32 mouse cellular contexts compared by ENCODE assay signal in the genomic region with DNA sequence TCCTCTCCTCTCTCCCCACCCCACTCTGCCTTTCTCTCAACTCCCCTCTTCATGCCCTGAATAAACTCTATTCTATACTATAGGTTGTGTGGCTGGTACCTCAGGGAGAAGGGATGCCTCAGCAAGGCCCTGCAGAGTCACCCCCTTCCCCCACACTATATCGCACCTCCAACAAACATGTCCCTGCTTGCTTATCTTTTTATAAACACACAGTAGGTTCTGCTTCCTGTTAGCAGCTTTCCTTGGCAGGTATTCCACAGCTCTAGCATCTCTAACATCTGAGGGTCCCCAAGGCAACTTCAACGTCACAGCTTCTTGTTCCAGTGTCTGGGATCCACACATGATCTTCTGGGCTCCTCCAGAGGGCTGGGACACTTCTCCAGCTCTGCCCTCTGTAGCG.
"Had no signal": no experiment of that assay in that cellular context is flagged by ENCODE, and none has a peak within 500 bp of the region (broad histone marks: within the 10 kb centered on the region; RNA-seq: fewer than 3 reads in every experiment).

No protein-coding gene starts in this region.

- H3K9me3 ChIP-seq: midbrain, embryonic 15.5 days had no signal

- H3K4me3 ChIP-seq: limb, embryonic 10.5 days; limb, embryonic 12.5 days; limb, embryonic 13.5 days; limb, embryonic 15.5 days; liver, embryonic 12.5 days; liver, embryonic 13.5 days; liver, embryonic 15.5 days; lung, embryonic 15.5 days; megakaryocyte, embryonic 14.5 days; midbrain, embryonic 10.5 days; midbrain, embryonic 12.5 days; midbrain, embryonic 13.5 days; midbrain, embryonic 15.5 days; myocyte; neural tube, embryonic 12.5 days had no signal

- H3K4me1 ChIP-seq: limb, embryonic 10.5 days; limb, embryonic 12.5 days; limb, embryonic 13.5 days; limb, embryonic 15.5 days; liver, embryonic 12.5 days; liver, embryonic 13.5 days; liver, embryonic 15.5 days; lung, embryonic 15.5 days; megakaryocyte, embryonic 14.5 days; midbrain, embryonic 10.5 days; midbrain, embryonic 12.5 days; midbrain, embryonic 13.5 days; midbrain, embryonic 15.5 days; neural tube, embryonic 12.5 days had no signal

- H3K27ac ChIP-seq: limb, embryonic 10.5 days; limb, embryonic 12.5 days; limb, embryonic 13.5 days; limb, embryonic 15.5 days; liver, embryonic 12.5 days; liver, embryonic 13.5 days; liver, embryonic 14.5 days; liver, embryonic 15.5 days; lung, embryonic 15.5 days; macrophage; midbrain, embryonic 10.5 days; midbrain, embryonic 12.5 days; midbrain, embryonic 13.5 days; midbrain, embryonic 15.5 days; neural tube, embryonic 12.5 days had no signal

- ATAC-seq: liver, embryonic 12.5 days; liver, postnatal 0 days; lung, postnatal 0 days; midbrain, embryonic 13.5 days; midbrain, embryonic 15.5 days; midbrain, embryonic 16.5 days had no signal

- DNase-seq: left cerebral cortex, postnatal 4 days; liver; liver, embryonic 13.5 days; liver, postnatal 0 days; lung, adult 18-20 months; lung, adult 2 months; lung, embryonic 14.5 days; lung, postnatal 10 days; lung, postnatal 14 days; lung, postnatal 36 days; lung, postnatal 4 days; midbrain, embryonic 14.5 days had no signal

- H3K36me3 ChIP-seq: midbrain, embryonic 15.5 days had no signal

- H3K9ac ChIP-seq: limb, embryonic 12.5 days; limb, embryonic 13.5 days; limb, embryonic 15.5 days; liver, embryonic 12.5 days; liver, embryonic 13.5 days; liver, embryonic 14.5 days; liver, embryonic 15.5 days; liver, postnatal 0 days; lung, embryonic 14.5 days; lung, embryonic 15.5 days; midbrain, embryonic 12.5 days; midbrain, embryonic 13.5 days; midbrain, embryonic 15.5 days; neural tube, embryonic 12.5 days had no signal

- H3K4me2 ChIP-seq: limb, embryonic 12.5 days; limb, embryonic 13.5 days; limb, embryonic 15.5 days; liver, embryonic 11.5 days; liver, embryonic 12.5 days; liver, embryonic 13.5 days; liver, embryonic 15.5 days; lung, embryonic 14.5 days; lung, embryonic 15.5 days; midbrain, embryonic 11.5 days; midbrain, embryonic 12.5 days; midbrain, embryonic 13.5 days; midbrain, embryonic 15.5 days; neural tube, embryonic 12.5 days had no signal

- H3K27me3 ChIP-seq: limb, embryonic 12.5 days; limb, embryonic 13.5 days; limb, embryonic 15.5 days; liver, embryonic 12.5 days; liver, embryonic 13.5 days; liver, embryonic 15.5 days; lung, embryonic 15.5 days; megakaryocyte, embryonic 14.5 days; midbrain, embryonic 12.5 days; midbrain, embryonic 13.5 days; midbrain, embryonic 15.5 days; neural tube, embryonic 12.5 days had no signal
